Mouse (Mus musculus) cerebellum, postnatal 25 days (tissue): ENCODE data around the gene Plaur.

Source experiments
- DNase-seq, 2 experiments: peaks; one replicate each; pipeline ENCODE4 v3.0.0; 2021; ENCODE audit warnings: mixed read lengths in 2 of 2

Plaur gene

GRCm38 (mm10) chr7:24462388-24463319 lies at the start of gene Plaur:
Gene Plaur (plus strand): TSS chr7:24462484.
- DNase-seq = no peak

GRCm38 (mm10) chr7:24413630-24414029 lies 48.7 kb upstream of the Plaur start:
- DNase-seq = no peak

DNA sequence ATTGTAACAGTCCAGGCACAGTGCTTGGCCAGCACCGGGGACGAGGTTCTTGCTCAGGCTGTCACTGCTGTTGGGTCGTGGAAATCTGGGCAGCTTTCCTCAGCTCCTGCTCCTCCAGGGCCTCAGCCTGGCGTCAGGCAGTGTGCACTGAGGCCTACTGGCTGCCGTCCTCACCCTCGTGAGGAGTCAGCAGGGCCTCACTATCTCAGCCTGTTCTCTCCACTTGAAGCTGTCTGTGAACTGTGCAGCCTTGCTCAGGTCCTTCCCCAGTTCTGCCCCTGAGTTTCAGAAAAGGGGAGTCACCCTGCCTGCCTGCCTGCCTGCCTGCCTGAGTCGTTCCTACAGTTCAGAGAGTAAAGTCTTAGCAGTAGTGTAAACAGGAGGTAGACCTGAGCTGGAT lies 47.0 kb upstream of the Plaur start:
- no peak for DNase-seq

- no peak for DNase-seq
These were observed 42.7 kb upstream of the Plaur start for GRCm38 (mm10) chr7:24419579-24419978.

DNA sequence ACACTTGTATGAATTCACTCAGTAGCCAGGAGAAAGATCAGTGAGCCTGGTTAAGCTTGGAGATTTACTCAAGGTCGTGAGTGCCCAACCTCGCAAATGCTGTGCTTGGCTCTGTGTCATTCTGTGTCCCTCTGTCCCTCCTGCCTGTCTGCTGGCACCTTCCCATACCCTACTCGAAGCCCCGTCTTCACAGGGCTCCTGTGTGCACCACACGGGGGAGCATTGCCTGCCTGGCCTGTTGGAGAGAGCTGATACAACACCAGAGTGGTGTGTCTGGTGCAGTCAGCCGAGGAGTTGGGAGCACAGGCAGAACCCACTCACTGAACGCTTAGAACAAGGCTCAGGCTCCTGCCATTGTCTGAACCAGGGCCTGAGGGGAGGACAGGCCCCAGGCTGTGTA lies 40.6 kb upstream of the Plaur start:
- DNase-seq = peak; percentile 51 to 59

DNA sequence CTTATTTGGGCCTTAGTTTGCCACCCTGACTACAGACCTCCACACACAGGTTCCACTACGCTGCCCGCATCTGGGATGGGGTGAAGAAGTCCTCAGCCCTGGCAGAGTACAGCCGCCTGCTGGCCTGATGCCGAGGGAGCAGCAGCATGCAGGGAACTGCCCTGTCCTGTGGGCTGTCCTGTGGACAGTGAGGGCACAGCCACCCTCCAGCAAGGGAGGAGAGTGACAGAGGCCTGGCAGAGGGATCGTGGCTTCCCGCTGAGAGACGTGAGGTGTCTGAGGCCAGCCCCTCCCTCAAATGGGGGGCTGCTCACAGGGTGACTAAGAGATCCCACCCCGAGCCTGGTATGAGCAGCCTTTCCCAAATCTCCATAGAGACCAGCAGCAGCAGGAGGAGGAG lies 40.0 kb upstream of the Plaur start:
- peak; percentile 63 to 75 for DNase-seq

DNA sequence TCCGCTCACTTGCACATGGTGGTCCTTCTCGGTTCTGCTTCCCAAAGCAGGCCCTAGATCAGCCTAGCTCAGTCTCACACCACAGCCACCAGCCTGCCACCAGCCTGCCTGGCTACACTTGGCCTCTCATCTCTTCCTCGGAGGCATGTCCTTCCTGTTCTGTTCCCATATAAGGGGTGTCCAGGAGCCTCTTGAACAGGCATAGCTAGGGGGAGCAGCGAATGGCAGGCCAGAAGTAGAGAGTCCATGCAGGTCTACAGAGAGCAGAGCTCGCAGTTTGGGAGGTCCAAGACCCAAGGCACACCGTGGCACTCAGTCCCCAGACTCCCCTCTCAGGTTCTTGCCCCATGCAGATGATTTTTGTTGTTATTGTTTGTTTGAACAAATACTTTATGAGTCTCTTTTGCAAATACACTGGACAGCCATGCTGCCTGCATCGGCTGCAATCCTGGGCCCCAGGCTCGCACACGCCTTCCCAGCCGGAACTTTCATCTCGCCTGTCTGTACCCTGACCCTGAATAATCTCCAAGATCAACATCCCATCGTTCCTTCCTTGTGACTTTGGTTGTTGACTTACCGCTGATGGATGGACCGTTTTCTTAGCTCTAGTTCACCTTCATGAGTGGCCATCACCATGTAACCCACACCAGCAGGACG lies 39.0 kb upstream of the Plaur start:
- DNase-seq = peak in 1 of 2 experiments; percentile 29

DNA sequence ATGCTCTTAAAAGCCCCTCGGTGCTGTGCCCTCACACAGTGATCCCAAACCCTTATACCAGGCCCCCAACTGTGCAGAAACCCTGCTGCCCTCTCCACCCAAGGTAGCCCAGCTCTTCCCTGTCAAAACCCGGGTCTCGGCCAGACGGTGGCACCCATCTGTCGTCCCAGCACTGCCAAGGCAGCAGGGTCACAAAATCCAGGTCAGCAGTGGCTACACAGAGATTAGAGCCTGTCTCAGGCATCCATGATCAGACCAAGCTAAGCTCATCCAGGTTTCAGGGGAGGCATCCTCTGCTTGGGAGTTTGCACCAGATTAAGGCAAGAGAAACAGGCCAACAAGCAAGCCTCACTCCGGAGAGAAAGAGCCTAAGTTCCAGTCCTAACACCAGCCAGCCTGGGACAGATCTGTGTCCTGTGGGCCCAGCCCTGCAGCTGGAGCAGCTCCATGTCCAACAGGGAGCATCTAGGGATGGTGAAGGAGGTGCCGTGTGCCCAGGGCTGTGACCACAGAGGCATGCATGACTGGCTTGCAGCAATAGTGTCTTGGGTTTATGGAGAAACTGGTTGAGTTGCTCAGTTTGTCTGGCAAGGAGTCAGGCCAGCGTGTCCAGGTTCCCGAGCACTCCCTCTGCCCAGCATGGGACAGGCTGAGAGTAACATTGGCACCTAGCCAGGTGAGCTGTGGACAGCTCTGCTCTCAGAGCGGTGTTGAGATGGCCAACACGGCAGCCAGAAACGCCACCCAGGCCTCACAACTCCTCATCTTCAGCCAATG lies 38.1 kb upstream of the Plaur start:
- DNase-seq = peak; percentile 82 to 85

GRCm38 (mm10) chr7:24425919-24426318 lies 36.4 kb upstream of the Plaur start:
- peak in 1 of 2 experiments; percentile 11 for DNase-seq

GRCm38 (mm10) chr7:24427168-24427567 lies 35.1 kb upstream of the Plaur start:
- peak in 1 of 2 experiments; percentile 28 for DNase-seq

DNA sequence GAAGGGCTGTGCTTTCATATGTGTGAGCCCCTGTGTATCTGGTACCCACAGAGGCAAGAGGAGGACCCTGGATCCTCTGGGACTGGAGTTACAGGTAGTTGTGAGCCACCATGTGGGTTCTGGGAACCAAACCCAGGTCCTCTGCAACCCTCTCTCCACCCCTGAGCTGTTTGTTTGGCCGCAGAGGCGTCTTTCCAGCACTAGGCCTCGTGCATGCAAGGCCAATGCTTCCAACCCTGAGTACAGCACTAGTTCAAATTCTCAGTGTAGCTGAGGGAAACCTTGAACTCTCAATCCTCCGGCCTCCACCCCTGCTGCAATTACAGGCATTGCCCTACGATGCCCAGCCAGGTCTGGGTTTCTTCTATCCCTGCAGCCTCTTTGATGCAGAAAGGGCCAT lies 33.6 kb upstream of the Plaur start:
- DNase-seq = peak in 1 of 2 experiments; percentile 44

DNA sequence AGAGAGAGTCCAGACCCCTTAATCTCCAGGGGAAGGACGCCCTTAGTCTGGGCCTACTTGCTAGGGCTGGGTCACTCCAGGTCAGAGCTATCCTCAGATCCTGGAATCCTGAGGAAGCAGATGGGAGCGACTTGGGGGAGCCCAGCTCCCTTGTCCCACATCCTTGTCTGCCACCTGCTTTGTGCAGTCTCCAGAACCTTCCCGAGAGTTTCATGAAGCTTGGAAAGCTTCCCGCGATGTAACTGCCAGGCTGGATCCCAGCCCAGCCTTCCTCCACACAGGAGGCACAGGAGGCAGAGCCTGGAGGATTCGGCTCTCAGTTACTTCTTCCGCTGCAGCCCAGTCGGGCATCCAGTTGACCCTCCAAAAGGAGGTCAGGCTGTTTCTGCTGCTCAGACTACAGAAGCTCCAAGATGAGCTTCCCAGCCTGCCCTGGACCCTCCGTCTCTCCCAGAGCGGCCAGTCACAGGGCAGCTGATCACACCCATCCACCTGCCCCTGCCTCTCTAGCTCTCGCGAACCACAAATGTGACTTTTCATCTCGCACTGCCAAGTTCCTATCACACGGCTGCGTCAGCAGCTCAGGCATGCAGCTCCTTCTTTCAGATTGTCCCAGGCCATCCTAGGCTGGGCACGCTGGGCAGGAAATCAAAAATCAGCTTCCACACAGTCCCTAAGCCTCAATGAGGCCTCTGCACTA lies 32.7 kb upstream of the Plaur start:
- DNase-seq = peak; percentile 95

- DNase-seq = peak in 1 of 2 experiments; percentile 27
These were observed 31.5 kb upstream of the Plaur start for GRCm38 (mm10) chr7:24430551-24431345.

DNA sequence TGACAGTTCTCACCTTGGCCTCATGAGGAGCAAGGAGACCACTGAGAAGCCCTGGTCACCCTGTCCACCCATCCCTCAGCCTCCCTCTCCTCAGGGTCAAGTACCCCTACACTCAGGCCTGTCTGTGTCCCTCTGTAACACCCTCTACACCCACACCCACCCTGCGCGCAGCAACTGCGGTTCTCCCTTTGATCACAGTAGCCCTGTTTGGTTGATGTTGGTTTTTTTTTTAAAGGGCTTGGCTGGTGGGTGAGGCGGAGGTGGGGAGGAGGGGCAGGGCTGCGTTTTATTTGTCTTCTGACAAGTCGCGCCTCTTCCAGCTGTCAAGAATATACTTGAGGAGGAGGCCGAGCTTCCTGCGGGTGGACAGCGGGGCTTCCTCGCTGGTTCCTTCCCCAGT lies 30.6 kb upstream of the Plaur start:
- no peak for DNase-seq

DNA sequence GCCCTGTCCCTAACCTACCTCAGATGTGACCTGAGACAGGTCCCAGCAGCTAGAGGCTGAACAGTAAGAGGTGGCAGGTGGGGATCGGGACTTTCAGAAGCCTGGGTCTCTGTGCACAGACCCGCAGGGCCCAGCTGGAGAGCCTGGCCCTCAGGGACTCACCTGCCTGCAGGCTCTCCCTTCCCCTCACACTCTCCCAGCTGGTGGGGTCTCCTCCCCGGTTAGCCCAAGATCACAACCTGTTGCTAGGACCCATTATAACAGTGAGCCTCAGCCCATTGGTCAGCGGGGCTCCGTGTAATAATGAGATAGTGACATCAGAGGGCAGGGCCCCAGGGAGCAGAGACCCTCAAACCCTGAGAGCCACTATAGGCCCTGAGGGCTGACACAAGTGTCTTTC lies 27.0 kb upstream of the Plaur start:
- DNase-seq = no peak

GRCm38 (mm10) chr7:24437981-24438380 lies 24.3 kb upstream of the Plaur start:
- peak; percentile 76 to 81 for DNase-seq

DNA sequence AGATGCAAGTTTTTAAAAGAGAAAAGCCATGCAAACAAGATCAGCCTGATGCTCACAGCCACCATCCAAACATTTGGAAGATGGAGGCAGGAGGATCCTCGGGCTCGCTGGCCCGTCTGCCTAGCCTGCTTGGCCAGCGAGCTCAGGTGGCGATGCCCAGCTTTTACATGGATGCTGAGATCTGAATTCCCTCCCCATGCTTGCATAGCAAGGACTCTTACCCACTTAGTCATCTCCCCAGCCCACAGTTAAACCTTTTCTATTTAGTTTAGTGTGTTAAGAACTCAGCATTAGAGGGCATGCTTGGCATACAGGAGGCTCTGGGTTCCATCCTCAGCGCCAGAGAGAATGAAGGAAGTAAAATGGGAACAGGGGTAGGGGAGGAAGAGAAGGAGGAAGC lies 23.1 kb upstream of the Plaur start:
- DNase-seq = peak in 1 of 2 experiments; percentile 15

DNA sequence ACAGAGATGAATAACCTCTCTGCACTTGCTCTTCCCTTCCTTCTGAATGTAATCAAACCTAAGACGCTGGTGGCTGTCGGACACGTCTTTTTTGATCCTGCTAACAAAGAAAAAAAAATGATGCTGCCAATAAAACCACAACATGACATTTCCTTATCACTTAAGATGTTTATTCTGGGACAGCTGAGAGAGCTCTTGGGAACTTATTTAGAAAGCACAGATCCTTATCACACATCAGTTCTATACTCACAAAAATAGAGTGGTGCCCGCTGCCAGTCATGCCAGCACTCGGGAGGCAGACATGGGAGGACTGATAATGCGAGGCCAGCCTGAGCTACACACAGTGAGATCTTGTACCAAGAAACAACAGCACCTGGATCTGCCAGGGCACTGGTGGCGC lies 22.4 kb upstream of the Plaur start:
- no peak for DNase-seq

GRCm38 (mm10) chr7:24441785-24442184 lies 20.5 kb upstream of the Plaur start:
- DNase-seq = peak; percentile 77 to 83

- no peak for DNase-seq
These were observed 20.0 kb upstream of the Plaur start for GRCm38 (mm10) chr7:24442313-24442712.

- DNase-seq = no peak
These were observed 16.9 kb upstream of the Plaur start for GRCm38 (mm10) chr7:24445266-24445926.
